Mouse (Mus musculus): ENCODE measurements around the gene Olfr1357. TPM values are rescaled to one million over a fixed set of nuclear protein-coding genes. Genes with fewer than 3 reads are reported as not detected.

Gene Olfr1357
- polyA plus RNA-seq, 1 experiment from 2014 or later = not detected

DNA sequence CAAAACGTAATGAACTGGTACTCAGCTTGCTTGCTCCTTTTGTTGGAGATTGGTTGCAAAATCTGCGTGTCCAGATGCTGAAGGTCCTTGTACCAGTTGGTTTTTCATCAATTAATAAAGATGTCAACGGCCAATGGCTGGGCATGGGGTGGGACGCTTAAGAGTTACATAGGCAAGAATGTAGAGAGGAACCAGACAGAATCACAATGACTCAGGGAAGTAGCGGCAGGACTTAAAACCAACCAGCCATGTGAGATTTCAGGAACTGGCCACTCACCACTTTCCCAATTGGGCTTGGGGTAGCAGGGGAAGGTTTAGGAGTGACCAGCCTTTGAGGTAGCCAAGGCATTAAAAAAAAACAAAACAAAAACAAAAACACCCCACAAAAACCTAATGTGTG is 18.0 kb downstream of the Olfr1357 start:
- H3K4me1 ChIP-seq (ENCODE audit: control insufficient read depth, insufficient read depth, low read length) = no peaks in the 10 kb centered on the region
- no peaks in the 10 kb centered on the region for H3K9me3 ChIP-seq (replicated peaks; ENCODE audit: control insufficient read depth, low read length)
- no peak for ATAC-seq (replicated peaks; ENCODE audit: extremely low read depth, insufficient read depth, low FRiP score)
- H3K27ac ChIP-seq (ENCODE audit: low read length) = no peak overlapping the region
- H3K36me3 ChIP-seq (ENCODE audit: control insufficient read depth, insufficient read depth) = no peaks in the 10 kb centered on the region
- 82% methylated on average over 5 of the region's 5 CpGs for WGBS
- no peak overlapping the region for H3K9ac ChIP-seq (ENCODE audit: low read length)
- H3K27me3 ChIP-seq (ENCODE audit: control insufficient read depth, insufficient read depth, low read length) = no peaks in the 10 kb centered on the region
- no peak overlapping the region for H3K4me3 ChIP-seq (ENCODE audit: low read length)
- no peak overlapping the region for H3K4me2 ChIP-seq (ENCODE audit: low read depth, low read length)

DNA sequence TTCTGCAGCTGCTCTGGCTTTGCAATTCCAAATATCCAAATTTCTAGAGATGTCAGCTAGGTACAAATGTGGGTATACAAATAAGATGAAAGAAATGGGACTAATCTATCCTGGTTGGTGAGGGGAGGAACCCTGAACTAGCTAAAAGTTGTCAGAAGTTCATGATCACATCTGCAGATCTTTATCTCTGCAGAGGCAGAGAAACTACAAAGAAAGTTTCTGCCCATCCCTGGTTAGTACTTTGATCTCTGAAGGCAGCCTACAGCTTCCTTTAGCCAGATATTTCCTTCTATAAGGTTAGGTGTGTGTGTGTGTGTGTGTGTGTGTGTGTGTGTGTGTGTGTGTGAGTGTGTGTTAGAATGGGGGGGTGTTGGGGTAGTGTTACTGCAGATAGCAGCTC is 23.3 kb downstream of the Olfr1357 start:
- Histone ChIP-seq H3K4me2 (ENCODE audit: low read depth, low read length) (no peak overlapping the region), H3K36me3 (ENCODE audit: control insufficient read depth, insufficient read depth) (peaks cover 3% of the 10 kb centered on the region; the same call in 1 of the 2 replicates), H3K27ac (ENCODE audit: low read length) (no peak overlapping the region), H3K27me3 (ENCODE audit: control insufficient read depth, insufficient read depth, low read length) (no peaks in the 10 kb centered on the region), H3K4me3 (ENCODE audit: low read length) (no peak overlapping the region), H3K9ac (ENCODE audit: low read length) (no peak overlapping the region), H3K4me1 (ENCODE audit: control insufficient read depth, insufficient read depth, low read length) (peaks cover 11% of the 10 kb centered on the region), H3K9me3 (replicated peaks; ENCODE audit: control insufficient read depth, low read length) (no peaks in the 10 kb centered on the region)
- no peak for ATAC-seq (replicated peaks; ENCODE audit: extremely low read depth, insufficient read depth, low FRiP score)

DNA sequence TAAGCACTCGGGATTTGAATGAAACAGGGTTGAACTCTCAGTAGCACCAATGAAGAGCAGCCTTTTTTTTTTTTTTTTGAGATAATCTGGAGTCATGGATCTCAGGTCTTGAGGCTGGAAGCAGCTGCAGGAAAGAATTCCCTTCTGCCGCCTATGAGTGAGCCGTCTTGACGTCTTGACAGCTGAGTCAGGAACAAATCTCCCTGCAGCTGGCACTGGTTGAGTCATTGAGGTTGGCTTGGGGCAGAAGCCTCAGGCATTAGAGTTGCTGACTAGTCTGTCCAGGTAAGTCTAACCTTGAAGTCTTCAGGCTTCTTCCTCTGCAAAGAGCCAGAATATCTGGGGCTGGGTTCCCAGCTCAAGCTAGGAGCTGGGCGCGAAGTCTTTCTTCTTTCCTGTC is 23.7 kb downstream of the Olfr1357 start:
- H3K27ac ChIP-seq (ENCODE audit: low read length) = no peak overlapping the region
- H3K27me3 ChIP-seq (ENCODE audit: control insufficient read depth, insufficient read depth, low read length) = no peaks in the 10 kb centered on the region
- no peak for ATAC-seq (replicated peaks; ENCODE audit: extremely low read depth, insufficient read depth, low FRiP score)
- no peak overlapping the region for H3K4me2 ChIP-seq (ENCODE audit: low read depth, low read length)
- H3K4me1 ChIP-seq (ENCODE audit: control insufficient read depth, insufficient read depth, low read length) = peaks cover 11% of the 10 kb centered on the region
- no peak overlapping the region for H3K9ac ChIP-seq (ENCODE audit: low read length)
- peaks cover 7% of the 10 kb centered on the region; the same call in 1 of the 2 replicates for H3K36me3 ChIP-seq (ENCODE audit: control insufficient read depth, insufficient read depth)
- H3K4me3 ChIP-seq (ENCODE audit: low read length) = no peak overlapping the region
- H3K9me3 ChIP-seq (replicated peaks; ENCODE audit: control insufficient read depth, low read length) = no peaks in the 10 kb centered on the region
- WGBS = 59% methylated on average over 6 of the region's 6 CpGs

DNA sequence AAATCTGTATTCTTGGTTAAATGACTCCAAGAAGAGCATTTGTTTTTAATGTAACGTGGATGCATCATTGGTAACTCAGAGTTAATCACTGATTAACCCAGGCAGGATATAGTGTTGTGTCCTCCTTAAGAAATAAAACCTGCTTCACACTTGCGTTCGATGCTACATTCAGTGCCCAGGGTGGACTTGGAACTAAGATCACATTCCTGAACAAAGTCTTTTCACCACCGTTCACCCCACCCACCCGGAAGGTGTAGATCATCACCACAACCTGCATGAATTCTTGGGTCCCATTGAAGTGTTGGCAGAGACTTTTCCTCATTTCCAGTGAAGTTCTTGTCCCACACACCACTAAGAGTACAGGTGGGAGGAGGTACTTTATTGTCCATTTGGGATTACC is 24.1 kb downstream of the Olfr1357 start:
- Histone ChIP-seq H3K36me3 (ENCODE audit: control insufficient read depth, insufficient read depth) (peaks cover 11% of the 10 kb centered on the region), H3K27me3 (ENCODE audit: control insufficient read depth, insufficient read depth, low read length) (no peaks in the 10 kb centered on the region), H3K4me1 (ENCODE audit: control insufficient read depth, insufficient read depth, low read length) (peaks cover 11% of the 10 kb centered on the region)

GRCm38 (mm10) chr10:78592856-78593379 is 25.0 kb downstream of the Olfr1357 start:
- Histone ChIP-seq H3K9ac (ENCODE audit: low read length) (no peak overlapping the region), H3K27ac (ENCODE audit: low read length) (0 out of 2 replicates have a peak overlapping the region, but pooled peaks have one; percentile 25), H3K9me3 (replicated peaks; ENCODE audit: control insufficient read depth, low read length) (no peaks in the 10 kb centered on the region), H3K4me1 (ENCODE audit: control insufficient read depth, insufficient read depth, low read length) (peaks cover 11% of the 10 kb centered on the region), H3K4me3 (ENCODE audit: low read length) (no peak overlapping the region), H3K36me3 (ENCODE audit: control insufficient read depth, insufficient read depth) (peaks cover 16% of the 10 kb centered on the region), H3K4me2 (ENCODE audit: low read depth, low read length) (no peak overlapping the region), H3K27me3 (ENCODE audit: control insufficient read depth, insufficient read depth, low read length) (no peaks in the 10 kb centered on the region)
- 76% methylated on average over 4 of the region's 4 CpGs for WGBS
- no peak for ATAC-seq (replicated peaks; ENCODE audit: extremely low read depth, insufficient read depth, low FRiP score)

More for the DNA sequence above, 24.1 kb downstream of the Olfr1357 start:
- no peaks in the 10 kb centered on the region for H3K9me3 ChIP-seq (replicated peaks; ENCODE audit: control insufficient read depth, low read length)
- no peak overlapping the region for H3K27ac ChIP-seq (ENCODE audit: low read length)
- no peak overlapping the region for H3K9ac ChIP-seq (ENCODE audit: low read length)
- no peak for ATAC-seq (replicated peaks; ENCODE audit: extremely low read depth, insufficient read depth, low FRiP score)
- no peak overlapping the region for H3K4me2 ChIP-seq (ENCODE audit: low read depth, low read length)
- WGBS = 79% methylated on average over 5 of the region's 5 CpGs
- no peak overlapping the region for H3K4me3 ChIP-seq (ENCODE audit: low read length)

DNA sequence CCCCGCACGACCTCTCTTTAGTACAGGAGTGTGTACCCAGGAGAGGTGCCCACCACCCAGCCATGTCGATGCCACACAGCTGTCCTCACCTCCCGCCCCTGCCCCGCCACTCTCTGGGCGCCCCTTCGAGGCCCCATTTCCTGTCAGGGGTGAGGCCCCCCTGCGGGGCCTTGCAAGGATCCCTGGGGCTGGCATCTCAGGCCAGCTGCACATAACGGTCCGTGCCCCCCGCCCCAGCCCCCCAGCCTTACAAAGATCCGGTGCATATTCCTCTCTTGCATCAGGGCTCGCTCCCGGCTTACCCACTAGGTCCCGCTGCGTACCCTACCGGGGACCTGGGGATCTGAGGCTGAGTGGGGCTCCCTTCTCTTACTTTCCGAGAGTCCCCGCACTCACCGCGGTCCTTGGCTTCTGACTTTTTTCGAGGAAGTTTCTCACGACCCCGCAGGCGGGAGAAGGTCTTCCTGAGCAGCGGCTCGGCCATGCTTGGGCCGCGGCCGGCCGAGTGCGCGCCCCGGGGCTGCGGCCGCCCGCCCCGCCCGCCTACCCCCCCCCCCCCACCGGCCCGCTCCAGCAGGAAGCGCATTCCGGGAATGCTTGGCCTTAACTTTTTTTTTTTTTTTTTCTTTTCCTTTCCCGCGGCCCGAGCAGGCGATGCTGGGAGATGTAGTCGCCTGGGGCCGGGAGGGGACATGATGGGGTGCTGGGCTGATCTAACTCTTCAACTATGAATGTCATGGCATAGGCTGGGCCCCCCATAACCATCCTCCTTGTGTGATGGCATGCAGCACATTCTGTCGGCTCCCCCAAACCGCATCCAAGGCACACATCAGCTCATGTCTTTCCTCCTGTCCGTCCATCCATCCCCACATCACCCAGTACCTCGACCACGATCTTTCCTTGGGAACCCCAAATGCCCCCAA is 26.2 kb downstream of the Olfr1357 start, which contains the start of gene Syde1:
Gene Syde1, minus strand, starts transcription at position 559 of the 923 bp plus-strand sequence.
- peak; percentile 67 for ATAC-seq (replicated peaks; ENCODE audit: extremely low read depth, insufficient read depth, low FRiP score)
- Histone ChIP-seq H3K36me3 (ENCODE audit: control insufficient read depth, insufficient read depth) (peaks cover 27% of the 10 kb centered on the region), H3K4me3 (ENCODE audit: low read length) (peak within 1 kb of the TSS; percentile 85), H3K9me3 (replicated peaks; ENCODE audit: control insufficient read depth, low read length) (no peaks in the 10 kb centered on the region), H3K4me2 (ENCODE audit: low read depth, low read length) (peak within 1 kb of the TSS; percentile 78), H3K9ac (ENCODE audit: low read length) (peak within 1 kb of the TSS; percentile 97), H3K27me3 (ENCODE audit: control insufficient read depth, insufficient read depth, low read length) (no peaks in the 10 kb centered on the region), H3K27ac (ENCODE audit: low read length) (peak within 1 kb of the TSS; percentile 96), H3K4me1 (ENCODE audit: control insufficient read depth, insufficient read depth, low read length) (peaks cover 11% of the 10 kb centered on the region)
- WGBS = 3% methylated on average over 53 of the region's 54 CpGs

DNA sequence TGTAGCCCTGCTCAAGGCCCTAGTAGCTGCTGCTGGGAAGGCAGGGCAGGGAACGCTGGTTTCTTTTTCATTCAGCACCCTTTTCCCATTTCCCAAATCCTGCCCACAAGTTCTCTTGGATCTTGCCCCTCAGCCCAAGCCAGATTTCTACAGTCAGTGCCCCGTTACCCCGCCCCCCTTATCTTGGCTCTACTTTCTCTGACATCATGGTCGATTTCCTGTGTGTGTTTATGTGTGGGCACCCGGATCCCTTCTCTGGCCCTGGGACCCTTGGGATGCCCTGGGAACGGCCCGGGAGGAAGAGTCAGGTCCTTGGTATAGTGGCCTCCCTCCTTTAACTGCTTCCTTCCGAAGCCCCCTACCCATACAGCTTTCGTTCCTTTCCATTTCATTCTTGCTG is 27.1 kb downstream of the Olfr1357 start:
- H3K36me3 ChIP-seq (ENCODE audit: control insufficient read depth, insufficient read depth) = peaks cover 36% of the 10 kb centered on the region
- H3K4me3 ChIP-seq (ENCODE audit: low read length) = peak overlapping the region; percentile 85
- H3K4me1 ChIP-seq (ENCODE audit: control insufficient read depth, insufficient read depth, low read length) = peaks cover 11% of the 10 kb centered on the region
- WGBS = 12% methylated on average over 9 of the region's 9 CpGs
- ATAC-seq (replicated peaks; ENCODE audit: extremely low read depth, insufficient read depth, low FRiP score) = 0 out of 2 replicates have a peak, but pooled peaks have one; percentile 24
- H3K9ac ChIP-seq (ENCODE audit: low read length) = peak overlapping the region; percentile 97
- H3K27ac ChIP-seq (ENCODE audit: low read length) = peak overlapping the region; percentile 96
- H3K4me2 ChIP-seq (ENCODE audit: low read depth, low read length) = peak overlapping the region; percentile 78
- no peaks in the 10 kb centered on the region for H3K27me3 ChIP-seq (ENCODE audit: control insufficient read depth, insufficient read depth, low read length)
- no peaks in the 10 kb centered on the region for H3K9me3 ChIP-seq (replicated peaks; ENCODE audit: control insufficient read depth, low read length)

GRCm38 (mm10) chr10:78589901-78590300 is 28.0 kb downstream of the Olfr1357 start:
- peak overlapping the region; percentile 97; the same call in 1 of the 2 replicates for H3K9ac ChIP-seq (ENCODE audit: low read length)
- peak overlapping the region; percentile 78 for H3K4me2 ChIP-seq (ENCODE audit: low read depth, low read length)
- H3K9me3 ChIP-seq (replicated peaks; ENCODE audit: control insufficient read depth, low read length) = no peaks in the 10 kb centered on the region
- peak overlapping the region; percentile 96; the same call in 1 of the 2 replicates for H3K27ac ChIP-seq (ENCODE audit: low read length)
- H3K36me3 ChIP-seq (ENCODE audit: control insufficient read depth, insufficient read depth) = peaks cover 45% of the 10 kb centered on the region
- H3K27me3 ChIP-seq (ENCODE audit: control insufficient read depth, insufficient read depth, low read length) = no peaks in the 10 kb centered on the region
- H3K4me3 ChIP-seq (ENCODE audit: low read length) = no peak overlapping the region
- ATAC-seq (replicated peaks; ENCODE audit: extremely low read depth, insufficient read depth, low FRiP score) = no peak
- WGBS = 89% methylated on average over 8 of the region's 8 CpGs
- H3K4me1 ChIP-seq (ENCODE audit: control insufficient read depth, insufficient read depth, low read length) = peaks cover 11% of the 10 kb centered on the region

DNA sequence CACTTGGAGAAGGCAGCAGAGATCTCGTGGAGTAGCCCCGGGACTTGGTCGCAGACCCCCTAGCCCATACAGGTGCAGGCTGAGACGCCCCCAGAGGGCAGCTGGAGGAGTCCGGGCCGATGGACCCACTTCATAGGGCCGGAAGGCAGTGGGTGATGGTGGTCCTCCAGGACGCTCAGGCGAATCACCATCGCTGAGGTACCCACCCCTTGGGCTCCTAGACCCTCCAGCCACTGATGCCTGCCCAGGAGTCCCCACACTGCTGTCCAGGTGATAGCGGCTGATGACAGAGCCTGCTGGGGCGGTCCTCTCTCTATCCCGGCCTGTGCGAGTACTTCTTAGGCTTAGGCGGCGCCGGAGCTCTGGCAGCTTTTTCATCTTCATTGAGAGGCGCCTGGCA is 28.6 kb downstream of the Olfr1357 start:
- peaks cover 51% of the 10 kb centered on the region for H3K36me3 ChIP-seq (ENCODE audit: control insufficient read depth, insufficient read depth)
- no peak overlapping the region; the same call in 1 of the 2 replicates for H3K27ac ChIP-seq (ENCODE audit: low read length)
- peaks cover 11% of the 10 kb centered on the region for H3K4me1 ChIP-seq (ENCODE audit: control insufficient read depth, insufficient read depth, low read length)
- no peak overlapping the region for H3K4me2 ChIP-seq (ENCODE audit: low read depth, low read length)
- H3K4me3 ChIP-seq (ENCODE audit: low read length) = no peak overlapping the region
- no peaks in the 10 kb centered on the region for H3K9me3 ChIP-seq (replicated peaks; ENCODE audit: control insufficient read depth, low read length)
- H3K9ac ChIP-seq (ENCODE audit: low read length) = no peak overlapping the region
- no peaks in the 10 kb centered on the region for H3K27me3 ChIP-seq (ENCODE audit: control insufficient read depth, insufficient read depth, low read length)
- 94% methylated on average over 18 of the region's 18 CpGs for WGBS
- ATAC-seq (replicated peaks; ENCODE audit: extremely low read depth, insufficient read depth, low FRiP score) = no peak

All from heart, embryonic 16.5 days (tissue).